Mouse (Mus musculus): ENCODE measurements at regions not wholly inside any gene's neighbourhood (a gene's known extent, or its start where the extent isn't known, plus 50 kb on each side); places are given as distances from the start of the nearest gene placed in this dataset.

DNA sequence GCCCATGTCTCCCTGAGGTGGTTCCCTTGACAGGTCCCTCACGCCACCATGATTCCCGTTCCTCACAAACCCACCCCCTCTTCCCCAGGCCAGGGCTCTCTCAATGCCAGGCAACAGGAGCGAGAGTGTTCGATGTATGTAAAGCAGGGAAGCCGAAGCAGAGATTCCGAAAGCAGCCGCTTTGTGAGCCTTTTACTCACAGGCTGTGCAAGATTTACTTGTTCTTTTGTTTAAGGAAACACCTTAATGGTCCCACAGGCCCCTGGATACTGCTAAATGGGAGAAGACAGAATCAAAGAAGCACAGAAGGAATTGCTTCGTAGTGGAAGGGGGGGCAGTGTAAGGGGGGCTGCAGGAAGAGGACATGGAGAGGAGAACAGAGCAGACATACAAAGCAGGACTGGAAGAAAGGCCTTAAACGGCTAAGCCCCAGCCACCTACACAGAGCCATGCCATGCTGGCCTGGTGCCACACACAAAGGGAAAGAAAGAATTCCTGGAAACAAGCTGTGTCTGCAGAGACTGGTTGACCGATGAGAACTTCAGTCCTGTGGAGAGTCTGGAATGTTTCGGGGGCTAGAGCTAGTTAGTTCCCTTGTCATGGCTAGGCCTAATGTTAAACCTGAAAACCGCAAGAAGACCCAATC lies 270.1 kb upstream of the Sdk2 start:
- Histone ChIP-seq H3K4me1 (peaks cover 17% of the 10 kb centered on the region), H3K4me3 (no peak overlapping the region), H3K9me3 (no peaks in the 10 kb centered on the region), H3K36me3 (replicated peaks) (no peaks in the 10 kb centered on the region), H3K4me2 (no peak overlapping the region), H3K9ac (no peak overlapping the region), H3K27ac (peak overlapping the region; percentile 15; the same call in 1 of the 2 replicates), H3K27me3 (replicated peaks) (no peaks in the 10 kb centered on the region)
- peak; percentile 62 for ATAC-seq (replicated peaks)
- WGBS: 34% methylated on average over 12 of the region's 12 CpGs

DNA sequence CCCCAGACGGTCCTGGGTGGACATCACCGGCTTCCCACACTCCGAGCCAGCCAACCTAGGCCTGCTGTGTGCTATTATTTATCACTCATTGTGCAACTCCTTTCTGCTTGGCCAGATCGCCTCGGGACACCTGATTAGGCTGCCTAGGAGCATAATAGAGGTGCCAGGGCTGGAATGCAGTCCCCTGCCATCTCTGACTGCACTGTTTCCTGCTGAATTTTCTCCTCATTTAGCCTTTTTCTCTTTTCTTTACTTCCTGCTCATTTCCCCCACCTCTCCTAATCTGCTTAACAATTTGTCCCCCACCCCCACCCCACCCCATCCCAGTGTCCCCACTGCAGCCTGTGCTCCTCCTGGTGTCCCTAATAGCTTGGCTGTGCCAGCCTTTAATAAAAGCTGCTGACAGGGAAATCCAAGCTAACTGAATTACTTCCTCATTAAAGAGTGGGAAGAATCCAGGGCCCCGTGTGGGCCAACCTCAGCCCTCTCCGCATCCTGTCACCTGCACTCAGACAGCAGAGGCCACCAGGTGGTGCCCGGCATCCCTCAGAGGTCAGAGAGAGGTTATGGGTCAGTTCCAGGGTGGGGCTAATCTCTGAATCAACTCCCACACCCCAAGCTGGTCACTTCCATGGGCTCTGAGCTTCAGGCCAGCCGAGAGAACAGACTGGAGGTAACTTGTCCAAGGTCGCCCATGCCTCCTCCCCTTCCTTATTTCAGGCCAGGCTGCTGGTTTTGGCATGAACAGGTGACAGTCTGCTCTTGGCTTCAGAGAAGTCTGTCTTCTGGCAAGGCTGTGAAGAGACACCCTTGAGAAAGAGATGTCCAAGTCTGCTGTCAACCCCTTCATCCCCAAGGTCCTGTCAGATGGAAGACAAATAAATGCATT lies 269.3 kb upstream of the Sdk2 start:
- WGBS: 24% methylated on average over 10 of the region's 10 CpGs
- no peaks in the 10 kb centered on the region for H3K27me3 ChIP-seq (replicated peaks)
- no peak overlapping the region for H3K4me3 ChIP-seq
- no peak overlapping the region for H3K9ac ChIP-seq
- no peak overlapping the region for H3K4me2 ChIP-seq
- H3K27ac ChIP-seq: peak overlapping the region; percentile 15; the same call in 1 of the 2 replicates
- 0 out of 2 replicates have a peak, but pooled peaks have one; percentile 24 for ATAC-seq (replicated peaks)
- no peaks in the 10 kb centered on the region for H3K36me3 ChIP-seq (replicated peaks)
- no peaks in the 10 kb centered on the region for H3K9me3 ChIP-seq
- peaks cover 17% of the 10 kb centered on the region for H3K4me1 ChIP-seq

DNA sequence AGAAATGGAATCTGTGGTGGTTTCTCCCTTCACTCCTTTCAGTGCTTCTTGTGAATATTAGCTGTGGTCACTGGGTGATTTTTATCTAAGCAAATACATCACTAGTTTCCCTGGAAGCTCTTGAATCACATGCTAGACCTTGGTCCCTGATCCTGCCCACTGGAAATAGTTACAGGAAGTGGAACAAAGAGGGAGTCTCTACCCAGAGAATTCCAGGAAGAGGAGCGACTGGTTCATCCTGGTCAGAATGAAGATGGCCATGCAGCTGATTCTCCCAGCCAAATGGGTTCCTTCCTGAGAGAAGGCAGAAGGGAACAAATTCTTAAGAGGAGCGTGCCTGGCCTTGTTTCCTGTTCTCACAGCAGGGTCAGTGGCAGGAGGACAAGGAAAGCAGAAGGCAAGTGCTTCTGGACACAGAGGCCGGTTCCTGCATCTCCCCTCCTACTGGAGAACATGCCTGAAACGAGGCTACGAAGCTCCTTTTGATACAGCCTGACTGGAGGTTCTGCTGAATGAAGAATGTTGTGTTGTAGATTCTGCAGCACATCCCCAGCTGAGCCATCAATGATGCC lies 264.8 kb upstream of the Sdk2 start:
- ATAC-seq (replicated peaks): no peak
- Histone ChIP-seq H3K4me2 (no peak overlapping the region), H3K9me3 (no peaks in the 10 kb centered on the region), H3K27me3 (replicated peaks) (no peaks in the 10 kb centered on the region), H3K4me1 (peaks cover 9% of the 10 kb centered on the region), H3K27ac (no peak overlapping the region), H3K9ac (no peak overlapping the region), H3K36me3 (replicated peaks) (no peaks in the 10 kb centered on the region), H3K4me3 (no peak overlapping the region)
- WGBS: 75% methylated on average over 5 of the region's 5 CpGs

DNA sequence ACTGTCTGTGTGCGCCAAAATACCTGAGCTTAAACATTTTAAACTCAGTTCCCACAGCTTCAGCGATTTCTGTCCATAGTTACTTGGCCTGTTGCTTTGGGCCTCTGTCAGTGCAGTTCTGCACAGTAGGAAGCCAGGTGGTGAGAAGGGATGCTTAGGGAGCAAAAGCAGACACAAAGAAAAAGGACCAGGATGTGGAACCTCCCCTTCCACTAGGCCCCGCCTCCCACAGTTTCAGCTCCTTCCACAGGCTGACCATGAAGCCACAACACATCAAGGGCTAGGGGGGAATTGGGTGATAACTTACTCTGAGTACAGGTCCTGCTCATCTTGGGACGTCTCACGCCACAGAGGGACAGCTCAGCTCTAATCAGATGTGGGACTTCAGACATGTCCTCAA lies 263.5 kb upstream of the Sdk2 start:
- Histone ChIP-seq H3K4me1 (no peaks in the 10 kb centered on the region), H3K9ac (no peak overlapping the region), H3K4me3 (no peak overlapping the region), H3K4me2 (no peak overlapping the region), H3K9me3 (no peaks in the 10 kb centered on the region), H3K36me3 (replicated peaks) (no peaks in the 10 kb centered on the region), H3K27me3 (replicated peaks) (no peaks in the 10 kb centered on the region), H3K27ac (no peak overlapping the region)
- no peak for ATAC-seq (replicated peaks)
- 89% methylated on average over 5 of the region's 5 CpGs for WGBS

- H3K4me3 ChIP-seq: no peak overlapping the region
- H3K4me1 ChIP-seq: peaks cover 15% of the 10 kb centered on the region
- no peaks in the 10 kb centered on the region for H3K9me3 ChIP-seq
- H3K27ac ChIP-seq: no peak overlapping the region
- no peaks in the 10 kb centered on the region for H3K27me3 ChIP-seq (replicated peaks)
- 93% methylated on average over 4 of the region's 4 CpGs for WGBS
- H3K9ac ChIP-seq: no peak overlapping the region
- H3K4me2 ChIP-seq: no peak overlapping the region
- ATAC-seq (replicated peaks): no peak
- no peaks in the 10 kb centered on the region for H3K36me3 ChIP-seq (replicated peaks)
Measured at GRCm38 (mm10) chr11:114322627-114323026, 255.8 kb upstream of the Sdk2 start.

DNA sequence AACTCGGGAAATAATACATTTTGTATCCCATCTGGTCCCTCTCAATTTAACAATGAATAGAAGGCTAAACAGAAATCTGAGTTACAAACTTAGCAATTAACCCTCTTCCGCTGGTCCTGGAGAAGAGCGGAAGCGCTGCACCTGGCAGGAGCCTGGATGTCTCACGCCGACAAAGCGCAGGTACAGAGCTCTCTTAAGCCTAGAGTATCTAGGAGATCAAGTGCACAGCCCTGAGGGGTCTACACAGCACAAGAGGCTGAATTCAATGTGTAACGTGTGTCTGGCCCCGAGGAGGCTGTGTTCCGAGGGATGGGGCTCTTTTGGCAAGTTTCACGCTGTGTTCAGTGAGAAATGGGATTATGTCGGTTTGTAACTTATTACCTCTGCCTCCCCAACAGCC lies 255.1 kb upstream of the Sdk2 start:
- Histone ChIP-seq H3K36me3 (replicated peaks) (no peaks in the 10 kb centered on the region), H3K4me1 (peaks cover 15% of the 10 kb centered on the region), H3K27me3 (replicated peaks) (no peaks in the 10 kb centered on the region), H3K4me2 (no peak overlapping the region), H3K4me3 (no peak overlapping the region), H3K9ac (no peak overlapping the region), H3K9me3 (no peaks in the 10 kb centered on the region), H3K27ac (no peak overlapping the region; the same call in 1 of the 2 replicates)
- no peak for ATAC-seq (replicated peaks)
- whole genome bisulfite sequencing: 49% methylated on average over 12 of the region's 12 CpGs

- Histone ChIP-seq H3K36me3 (replicated peaks) (no peaks in the 10 kb centered on the region), H3K27ac (peak overlapping the region; percentile 49), H3K9ac (no peak overlapping the region), H3K9me3 (no peaks in the 10 kb centered on the region), H3K4me3 (no peak overlapping the region), H3K4me2 (no peak overlapping the region), H3K27me3 (replicated peaks) (no peaks in the 10 kb centered on the region), H3K4me1 (peaks cover 15% of the 10 kb centered on the region)
- WGBS: 65% methylated on average over 8 of the region's 8 CpGs
- ATAC-seq (replicated peaks): 0 out of 2 replicates have a peak, but pooled peaks have one; percentile 39
Measured at GRCm38 (mm10) chr11:114321527-114321926, 254.7 kb upstream of the Sdk2 start.

DNA sequence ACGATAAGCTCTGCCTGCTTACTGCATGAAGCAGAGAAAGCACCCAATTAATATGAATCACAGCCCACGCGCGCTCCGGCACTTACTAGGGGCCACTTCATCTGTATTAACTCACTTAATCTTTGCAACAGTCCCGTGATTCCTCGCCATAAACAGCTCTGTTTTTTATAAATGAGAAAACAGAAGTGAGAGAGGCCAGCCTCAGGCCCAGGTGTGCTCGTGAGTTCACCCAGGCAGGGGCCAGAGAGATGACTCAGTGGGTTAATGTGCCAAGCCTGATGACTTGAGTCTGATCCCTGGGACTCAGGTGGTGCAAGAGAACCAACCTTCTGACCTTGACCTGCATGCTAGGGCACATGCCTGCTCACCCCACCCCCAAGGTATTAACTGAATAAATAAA lies 248.4 kb upstream of the Sdk2 start:
- 78% methylated on average over 8 of the region's 8 CpGs for WGBS

DNA sequence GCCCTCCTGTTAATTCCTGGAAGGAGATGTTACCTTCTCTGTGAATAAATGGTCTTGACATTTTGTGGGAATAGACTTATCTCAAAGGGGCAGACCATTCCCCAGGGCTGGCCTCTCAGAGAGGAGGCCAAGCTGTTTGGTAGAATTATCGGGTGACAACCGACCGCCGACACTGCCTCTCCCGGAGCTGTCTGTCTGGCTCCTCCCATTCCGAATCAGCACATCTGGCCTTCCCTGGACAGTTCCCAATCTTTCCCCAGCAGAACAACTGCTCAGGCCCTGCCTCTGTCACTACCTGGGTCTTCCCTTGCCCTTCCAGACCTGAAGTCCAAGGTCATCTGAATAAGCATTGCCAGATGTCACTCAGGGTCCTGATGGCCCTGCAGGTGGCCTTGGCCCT lies 246.8 kb upstream of the Sdk2 start:
- H3K4me1 ChIP-seq: peaks cover 13% of the 10 kb centered on the region; the same call in 1 of the 2 replicates
- H3K27me3 ChIP-seq (replicated peaks): no peaks in the 10 kb centered on the region
- H3K9me3 ChIP-seq: no peaks in the 10 kb centered on the region
- H3K4me2 ChIP-seq: no peak overlapping the region
- no peaks in the 10 kb centered on the region for H3K36me3 ChIP-seq (replicated peaks)
- no peak overlapping the region for H3K27ac ChIP-seq
- 44% methylated on average over 6 of the region's 6 CpGs for WGBS
- no peak for ATAC-seq (replicated peaks)
- no peak overlapping the region for H3K4me3 ChIP-seq
- H3K9ac ChIP-seq: no peak overlapping the region

More for the DNA sequence above, 248.4 kb upstream of the Sdk2 start:
- Histone ChIP-seq H3K4me1 (peaks cover 8% of the 10 kb centered on the region; the same call in 1 of the 2 replicates), H3K9ac (no peak overlapping the region), H3K4me3 (no peak overlapping the region), H3K4me2 (no peak overlapping the region), H3K27ac (no peak overlapping the region), H3K9me3 (no peaks in the 10 kb centered on the region), H3K36me3 (replicated peaks) (no peaks in the 10 kb centered on the region), H3K27me3 (replicated peaks) (no peaks in the 10 kb centered on the region)
- no peak for ATAC-seq (replicated peaks)

DNA sequence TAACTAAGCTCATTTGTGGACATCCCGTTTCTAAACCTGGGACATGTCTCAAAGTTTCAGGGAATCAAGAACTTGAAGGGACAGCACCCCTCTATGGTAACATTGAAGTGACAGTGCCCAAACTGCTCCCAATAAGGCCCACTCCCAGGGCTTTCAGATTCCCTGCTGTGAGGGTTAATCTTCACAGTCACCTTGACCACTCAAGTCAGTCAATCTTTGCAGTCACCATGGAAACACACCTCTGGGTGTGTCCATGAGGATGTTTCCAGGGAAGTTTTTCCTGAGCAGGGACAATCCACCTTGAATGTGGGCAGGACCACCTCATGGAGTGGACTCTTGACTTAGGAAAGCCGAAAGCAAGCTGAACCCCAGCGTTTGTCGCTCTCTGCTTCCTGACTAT lies 244.8 kb upstream of the Sdk2 start:
- H3K4me2 ChIP-seq: no peak overlapping the region
- H3K9ac ChIP-seq: no peak overlapping the region
- no peak for ATAC-seq (replicated peaks)
- H3K27ac ChIP-seq: no peak overlapping the region
- no peaks in the 10 kb centered on the region for H3K27me3 ChIP-seq (replicated peaks)
- H3K36me3 ChIP-seq (replicated peaks): no peaks in the 10 kb centered on the region
- H3K4me3 ChIP-seq: no peak overlapping the region
- H3K4me1 ChIP-seq: peaks cover 13% of the 10 kb centered on the region; the same call in 1 of the 2 replicates
- no peaks in the 10 kb centered on the region for H3K9me3 ChIP-seq
- 71% methylated on average over 4 of the region's 4 CpGs for WGBS

- Histone ChIP-seq H3K9ac (no peak overlapping the region), H3K9me3 (no peaks in the 10 kb centered on the region), H3K4me2 (no peak overlapping the region), H3K4me1 (peaks cover 27% of the 10 kb centered on the region), H3K27ac (no peak overlapping the region), H3K4me3 (no peak overlapping the region), H3K27me3 (replicated peaks) (no peaks in the 10 kb centered on the region), H3K36me3 (replicated peaks) (no peaks in the 10 kb centered on the region)
- peak; percentile 81 for ATAC-seq (replicated peaks)
- 38% methylated on average over 13 of the region's 13 CpGs for WGBS
Measured at GRCm38 (mm10) chr11:114303636-114304354, 236.9 kb upstream of the Sdk2 start.
